In genomic region chr6:47188193-47188592, GRCm38 (mm10) we compare ENCODE assay signal across 8 mouse cellular contexts.
DNase-seq lines count a peak whose midpoint lies in the region; TF ChIP-seq lines count a peak whose summit lies in the region.

No protein-coding gene starts in this region.

- H3K4me3 ChIP-seq in layer of hippocampus, adult 2 months = no peak overlapping the region

- H3K27ac ChIP-seq in layer of hippocampus, adult 2 months = no peak overlapping the region

- DNase-seq in cerebellum, postnatal 10 days = peak; percentile 61 to 65
- no peak for DNase-seq in cerebellum, adult 11-12 months
- peak; percentile 37 for DNase-seq in ovary, postnatal 36 days (ENCODE audit: low spot score)
- no peak for DNase-seq in ovary, postnatal 10 days (ENCODE audit: low spot score)
- peak; percentile 39 for DNase-seq in embryo, embryonic 11 days
- peak; percentile 7 to 63 for DNase-seq in layer of hippocampus, adult 2 months (ENCODE audit: low spot score in 2 of 2)
- peak; percentile 39 for DNase-seq in lung, postnatal 14 days
- DNase-seq in thymus, postnatal 36 days = peak; percentile 32 to 40

- peak; percentile 82 for TF ChIP-seq CTCF in layer of hippocampus, adult 2 months (conservative IDR thresholded peaks at IDR 0.05)

Comparison
In these comparisons a context has a peak if more than half of its experiments do, and no peak if none do; other contexts are left out.
1. DNase-seq: peak in cerebellum, postnatal 10 days (2 of 2), ovary, postnatal 36 days (single experiment), embryo, embryonic 11 days (single experiment), layer of hippocampus, adult 2 months (2 of 2), lung, postnatal 14 days (single experiment) and thymus, postnatal 36 days (2 of 2); none in cerebellum, adult 11-12 months (single experiment) and ovary, postnatal 10 days (single experiment).